Mouse (Mus musculus) ES-E14 (cell line): ENCODE data around the gene Vapa.

ENCODE experiments used
- MAFK ChIP-seq: IDR thresholded peaks from 2 replicates; pipeline ENCODE4 v1.6.1; 2014; ENCODE audit warnings: mild to moderate bottlenecking, low read depth, low read length, inconsistent platforms; ENCODE audit not compliant: insufficient read depth
- ZC3H11A ChIP-seq: IDR thresholded peaks from 2 replicates; pipeline ENCODE4 v1.6.1; 2012; ENCODE audit warnings: low read depth, mild to moderate bottlenecking, inconsistent platforms, low read length, borderline replicate concordance

DNA sequence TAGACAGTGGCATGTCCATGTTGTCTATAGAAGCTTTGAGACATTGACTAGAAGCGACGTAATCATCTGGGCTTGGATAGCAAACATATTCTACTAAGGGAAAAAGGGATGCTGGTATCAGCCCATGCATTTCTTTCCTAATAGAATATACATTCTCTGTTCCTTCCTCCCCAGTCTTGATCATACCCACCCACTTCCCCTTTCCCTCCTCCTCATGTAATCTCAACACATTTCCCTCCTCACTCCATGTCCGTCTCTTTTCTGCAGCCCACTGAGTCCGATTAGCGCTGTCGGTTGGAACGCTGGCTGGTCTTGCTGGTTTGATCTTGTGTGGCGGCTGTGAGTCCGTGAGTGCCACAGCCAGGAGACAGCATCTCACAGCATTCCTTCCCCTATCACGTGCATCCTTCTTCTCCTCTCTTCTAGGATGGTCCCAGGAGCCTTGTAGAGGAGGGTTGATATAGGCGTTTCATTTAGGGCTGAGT is 28.4 kb upstream of the Vapa start, which contains the start of gene Txndc2:
- TF ChIP-seq ZC3H11A (no peak), MAFK (no peak)
